Mouse (Mus musculus): ENCODE results near the gene Dip2a.

- TF ChIP-seq CTCF (IDR thresholded peaks at IDR 0.05; ENCODE audit: low read depth, low read length) (no peak), TAL1 (conservative IDR thresholded peaks at IDR 0.05; ENCODE audit: low read depth, low read length) (no peak), GATA2 (IDR thresholded peaks at IDR 0.05; ENCODE audit: borderline replicate concordance, low read depth, low read length) (no peak), GATA1 (IDR thresholded peaks at IDR 0.05; ENCODE audit: borderline replicate concordance, low read length) (no peak)
These were observed 87.2 kb downstream of the Dip2a start for GRCm38 (mm10) chr10:76257719-76258390.
